Mouse (Mus musculus) embryonic stem cell, embryonic (primary cell): ENCODE results near the gene Acsm4.

ENCODE experiments used
- CTCF ChIA-PET, 4 experiments: fragments of 300-600 bp in 2 of 4; fragments of 350-600 bp in 2 of 4; sonication (Branson Sonifier 250); formaldehyde crosslinking; loops; one replicate each; lab custom pipeline; 2022; ENCODE audit warnings: inconsistent platforms in 2 of 4; lab: Charles Lee
- POLR2A ChIA-PET, 4 experiments: fragments of 300-600 bp in 2 of 4; fragments of 350-600 bp in 2 of 4; sonication (Branson Sonifier 250); formaldehyde crosslinking; loops; one replicate each; lab custom pipeline; 2022; ENCODE audit warnings: antibody characterized with exemption in 4 of 4, inconsistent platforms in 1 of 4; lab: Charles Lee

Gene Acsm4

DNA sequence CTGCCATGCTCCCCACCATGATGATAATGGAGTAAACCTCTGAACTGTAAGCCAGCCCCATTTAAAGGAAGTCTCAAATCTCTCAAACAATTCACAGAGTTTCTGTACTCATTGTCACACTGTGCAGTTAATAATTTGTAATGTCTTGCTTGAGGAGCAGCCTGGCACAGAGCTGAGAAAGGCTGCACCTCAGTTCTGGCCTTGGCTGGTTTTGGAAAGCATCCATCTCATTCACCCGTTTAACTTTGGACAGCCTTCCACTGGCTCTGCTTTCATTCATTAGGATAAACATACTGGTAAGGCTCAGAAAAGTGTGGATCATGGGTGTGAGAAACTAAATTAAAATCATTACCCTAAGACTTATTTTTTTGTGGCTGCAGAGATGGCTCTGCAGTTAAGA, 56.0 kb downstream of the Acsm4 start:
- POLR2A ChIA-PET = interaction anchor here in 1 of 4 experiments (0.6 kb wide), 1 partner anchor 356 kb away, joined by 3 read pairs; no protein-coding TSS in a partner anchor

DNA sequence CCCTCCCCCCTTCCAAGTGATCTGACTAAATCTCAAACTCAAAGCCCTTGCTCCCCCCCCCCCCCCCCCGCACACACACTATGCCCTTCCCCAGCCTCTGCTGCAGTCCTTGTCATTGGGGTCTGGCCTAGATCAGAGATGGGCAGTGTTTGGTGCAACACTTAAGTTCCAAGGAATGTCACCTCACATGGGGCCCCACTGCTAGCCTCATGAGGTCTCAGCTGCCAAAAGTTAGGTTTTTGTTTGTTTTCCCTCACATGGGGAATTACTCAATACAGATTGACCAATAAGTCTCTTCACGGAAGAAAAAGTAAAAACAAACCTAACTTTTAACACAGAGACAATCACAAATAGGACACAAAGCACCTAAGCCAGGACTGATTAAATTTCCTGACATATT, 58.9 kb downstream of the Acsm4 start:
- CTCF ChIA-PET = no interaction called here
- POLR2A ChIA-PET = no interaction called here

More for the DNA sequence above, 56.0 kb downstream of the Acsm4 start:
- CTCF ChIA-PET = interaction anchor here in 2 of 4 experiments (0.6 to 1.8 kb wide), 5 partner anchors 10 to 169 kb away, joined by 4 to 9 read pairs (median 6); partner anchors contain the start of genes Eri2 (in 1 of the 2) and Rexo5 (in 1 of the 2)

DNA sequence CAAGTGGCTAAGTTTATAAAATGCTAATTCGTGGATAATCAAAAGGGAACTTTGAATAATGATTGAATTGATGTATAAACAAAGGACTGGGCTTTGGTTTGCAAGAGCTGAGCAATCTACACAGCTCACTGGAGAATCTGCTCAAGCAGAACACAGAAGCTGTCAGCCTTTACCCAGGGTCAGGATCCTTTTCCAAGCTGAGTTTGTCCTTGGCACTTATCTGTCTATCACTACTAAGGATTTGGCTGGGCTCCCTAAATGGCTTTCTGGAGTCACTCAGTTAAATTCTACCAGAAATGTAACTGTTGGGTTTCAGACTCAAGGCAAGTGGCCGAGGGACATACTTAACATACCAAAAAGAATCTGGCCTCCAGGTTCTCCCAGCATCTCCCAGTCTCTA, 60.1 kb downstream of the Acsm4 start:
- CTCF ChIA-PET = no interaction called here
- POLR2A ChIA-PET = interaction anchor here in 1 of 4 experiments (1.0 to 1.5 kb wide), 2 partner anchors 10 to 910 kb away, joined by 3 read pairs; partner anchors contain the start of gene Acsm3

- ChIA-PET CTCF (no interaction called here), POLR2A (no interaction called here)
These were observed 63.9 kb downstream of the Acsm4 start for GRCm38 (mm10) chr7:119753696-119754095.

- ChIA-PET CTCF (interaction anchor here in 1 of 4 experiments (0.6 to 0.7 kb wide), 2 partner anchors 163 to 1465 kb away, joined by 4 read pairs; no protein-coding TSS in a partner anchor), POLR2A (interaction anchor here in 1 of 4 experiments (1.5 kb wide), 1 partner anchor 10 kb away, joined by 3 read pairs; no protein-coding TSS in a partner anchor)
These were observed 70.7 kb downstream of the Acsm4 start, which contains the start of gene Acsm3 for GRCm38 (mm10) chr7:119760527-119760951. Gene Acsm3, plus strand, starts transcription at chr7:119760923.

- POLR2A ChIA-PET = no interaction called here
These were observed 72.4 kb downstream of the Acsm4 start for GRCm38 (mm10) chr7:119762166-119762697.

More at GRCm38 (mm10) chr7:119762166-119762697, 72.4 kb downstream of the Acsm4 start:
- CTCF ChIA-PET = no interaction called here
